Mouse (Mus musculus) neutrophil, adult 5-6 weeks (primary cell): Measurements from ENCODE around the gene Sh3bp4. TPM values are rescaled to one million over a fixed set of nuclear protein-coding genes. Genes with fewer than 3 reads are reported as not detected.

Source experiments
- ATAC-seq: fragments of 151-379, 151-347 bp; 2 replicates; pipeline ENCODE4 v1.8.0; 2017; ENCODE audit warnings: mild to moderate bottlenecking, moderate TSS enrichment; ENCODE audit not compliant: insufficient number of reproducible peaks, poor library complexity, low FRiP score, severe bottlenecking; ENCODE audit errors: extremely low read depth
- total RNA-seq: library from RNA; stranded (forward); fragments of 200-1000 nt; gene quantifications from 2 replicates; pipeline ENCODE4 v1.2.3, GENCODE M21; 2017

The Sh3bp4 gene
- total RNA-seq, 1 experiment from 2014 or later = not detected

- no peak for ATAC-seq
These were observed 1.4 kb upstream of the Sh3bp4 start for GRCm38 (mm10) chr1:89068812-89069211.

- no peak for ATAC-seq
These were observed 624 bp upstream of the Sh3bp4 start for GRCm38 (mm10) chr1:89069479-89070102.

GRCm38 (mm10) chr1:89070871-89071361 lies 701 bp downstream of the Sh3bp4 start:
- no peak for ATAC-seq

- no peak for ATAC-seq
These were observed 1.3 kb downstream of the Sh3bp4 start for GRCm38 (mm10) chr1:89071371-89072142.

GRCm38 (mm10) chr1:89072143-89072990 lies 2.2 kb downstream of the Sh3bp4 start:
- ATAC-seq = no peak

- no peak for ATAC-seq
These were observed 3.2 kb downstream of the Sh3bp4 start for GRCm38 (mm10) chr1:89073291-89073846.

GRCm38 (mm10) chr1:89074678-89075077 lies 4.5 kb downstream of the Sh3bp4 start:
- no peak for ATAC-seq

GRCm38 (mm10) chr1:89075120-89075519 lies 4.9 kb downstream of the Sh3bp4 start:
- ATAC-seq = no peak

- ATAC-seq = no peak
These were observed 6.6 kb downstream of the Sh3bp4 start for GRCm38 (mm10) chr1:89076777-89077176.

- ATAC-seq = no peak
These were observed 8.0 kb downstream of the Sh3bp4 start for GRCm38 (mm10) chr1:89078240-89078639.

GRCm38 (mm10) chr1:89078730-89079129 lies 8.5 kb downstream of the Sh3bp4 start:
- no peak for ATAC-seq

- ATAC-seq = no peak
These were observed 9.0 kb downstream of the Sh3bp4 start for GRCm38 (mm10) chr1:89079239-89079638.

- no peak for ATAC-seq
These were observed 10.2 kb downstream of the Sh3bp4 start for GRCm38 (mm10) chr1:89080371-89080770.

GRCm38 (mm10) chr1:89080795-89081194 lies 10.6 kb downstream of the Sh3bp4 start:
- no peak for ATAC-seq

GRCm38 (mm10) chr1:89081371-89081770 lies 11.2 kb downstream of the Sh3bp4 start:
- ATAC-seq = no peak

GRCm38 (mm10) chr1:89082171-89082882 lies 12.1 kb downstream of the Sh3bp4 start:
- ATAC-seq = no peak

- no peak for ATAC-seq
These were observed 16.4 kb downstream of the Sh3bp4 start for GRCm38 (mm10) chr1:89086575-89087153.

- no peak for ATAC-seq
These were observed 17.9 kb downstream of the Sh3bp4 start for GRCm38 (mm10) chr1:89088144-89088543.
